Mouse (Mus musculus) adrenal gland, postnatal 14 days (tissue): ENCODE results near the gene Prop1. TPM values are rescaled to one million over a fixed set of nuclear protein-coding genes. Genes with fewer than 3 reads are reported as not detected.

ENCODE experiments used
- total RNA-seq: library from RNA; stranded (reverse); gene quantifications from 2 replicates; pipeline ENCODE4 v1.2.3, GENCODE M21; 2021

Gene Prop1
- total RNA-seq, 1 experiment from 2014 or later: not detected

Other genes starting within 250 kb of the Prop1 start
- gene Zfp354c, start 126.0 kb downstream of the Prop1 start, total RNA-seq: 5.2 and 9.8 TPM in 2 replicates
- 0.79 and 0.82 TPM in 2 replicates for gene Zfp879, start 112.2 kb downstream of the Prop1 start, total RNA-seq
- gene Grm6, start 103.1 kb downstream of the Prop1 start, total RNA-seq: 0.07 and 1.1 TPM in 2 replicates
- gene Zfp454, start 66.1 kb downstream of the Prop1 start, total RNA-seq: 2.5 and 3.0 TPM in 2 replicates
- 5.0 and 6.0 TPM in 2 replicates for gene Zfp2, start 37.6 kb downstream of the Prop1 start, total RNA-seq
- 2.1 and 2.9 TPM in 2 replicates for gene Zfp354b, start 22.1 kb downstream of the Prop1 start, total RNA-seq
- gene 4933414I15Rik, start 10.0 kb downstream of the Prop1 start, total RNA-seq: not detected in 2 replicates
- gene Olfr1378, start 12.8 kb upstream of the Prop1 start, total RNA-seq: not detected in 2 replicates
- not detected in 2 replicates for gene Olfr1377, start 28.2 kb upstream of the Prop1 start, total RNA-seq
- not detected in 2 replicates for gene Olfr51, start 49.8 kb upstream of the Prop1 start, total RNA-seq
- gene Olfr54, start 60.5 kb upstream of the Prop1 start, total RNA-seq: 0.38 and 0.48 TPM in 2 replicates
- gene Olfr1375, start 94.3 kb upstream of the Prop1 start, total RNA-seq: not detected in 2 replicates
- 6.2 and 8.6 TPM in 2 replicates for gene Zfp354a, start 105.5 kb upstream of the Prop1 start, total RNA-seq